Mouse (Mus musculus) heart, embryonic 16.5 days (tissue): ENCODE measurements around the gene Gramd2. TPM values are rescaled to one million over a fixed set of nuclear protein-coding genes. Genes with fewer than 3 reads are reported as not detected.
A peak's percentile ranks its signal among the peaks of the same experiment; 100 is the strongest.

ENCODE experiments used
- ATAC-seq: fragments of 200-750 bp; cut with Nextera tagmentation; replicated peaks from 2 replicates; pipeline ENCODE4 v1.8.0; 2017; ENCODE audit warnings: moderate number of reproducible peaks; ENCODE audit not compliant: insufficient read depth, low FRiP score; ENCODE audit errors: extremely low read depth
- H3K27ac ChIP-seq: fragments of 300-500 bp; sonication (generic); 2 replicates; pipeline ENCODE4 v1.5.1; 2014; ENCODE audit warnings: mild to moderate bottlenecking, low read length, control low read depth, moderate library complexity
- H3K27me3 ChIP-seq: fragments of 300-500 bp; sonication (generic); 2 replicates; pipeline ENCODE4 v1.6.1; 2014; ENCODE audit warnings: low read length, mixed read lengths; ENCODE audit not compliant: control insufficient read depth, insufficient read depth
- H3K36me3 ChIP-seq: fragments of 300-500 bp; sonication (generic); 2 replicates; pipeline ENCODE4 v1.6.1; 2014; ENCODE audit not compliant: control insufficient read depth, insufficient read depth
- H3K4me1 ChIP-seq: fragments of 300-500 bp; sonication (generic); 2 replicates; pipeline ENCODE4 v1.6.1; 2014; ENCODE audit warnings: low read length, mixed read lengths; ENCODE audit not compliant: control insufficient read depth, insufficient read depth
- H3K4me2 ChIP-seq: fragments of 300-500 bp; sonication (generic); 2 replicates; pipeline ENCODE4 v1.6.1; 2014; ENCODE audit warnings: low read depth, mild to moderate bottlenecking, control low read depth, low read length
- H3K4me3 ChIP-seq: fragments of 300-500 bp; sonication (generic); 2 replicates; pipeline ENCODE4 v1.5.1; 2014; ENCODE audit warnings: mild to moderate bottlenecking, control low read depth, low read length
- H3K9ac ChIP-seq: fragments of 300-500 bp; sonication (generic); 2 replicates; pipeline ENCODE4 v1.6.1; 2014; ENCODE audit warnings: low read length, control low read depth
- H3K9me3 ChIP-seq: fragments of 300-500 bp; sonication (generic); replicated peaks from 2 replicates; pipeline ENCODE4 v1.6.1; 2016; ENCODE audit warnings: low read length; ENCODE audit not compliant: control insufficient read depth
- WGBS: fragments of 180-500 bp; shearing (Covaris S2); extraction: QIAGEN DNeasy Blood & Tissue Kit; methylation state at CpG from one replicate; pipeline ENCODE4 v1.1.7; 2014; 5-methylcytosine and 5-hydroxymethylcytosine counted together
- polyA plus RNA-seq: library from polyadenylated mRNA; unstranded; fragments of >200 nt; fragmentation: Nextera tagmentation; extraction: Ambion mirVana; gene quantifications from 2 replicates; pipeline ENCODE4 v1.2.1, GENCODE M21; 2015

Gene Gramd2
- polyA plus RNA-seq, 1 experiment from 2014 or later, result 0.34 TPM

- Histone ChIP-seq H3K27me3 (no peaks in the 10 kb centered on the region), H3K36me3 (no peaks in the 10 kb centered on the region), H3K4me3 (no peak overlapping the region), H3K9me3 (peaks cover 3% of the 10 kb centered on the region; the same call in 1 of the 2 replicates), H3K4me1 (peaks cover 20% of the 10 kb centered on the region), H3K9ac (0 out of 2 replicates have a peak overlapping the region, but pooled peaks have one; percentile 20), H3K4me2 (peak overlapping the region; percentile 19; the same call in 1 of the 2 replicates), H3K27ac (peak overlapping the region; percentile 67)
- 37% methylated on average over 8 of the region's 8 CpGs for WGBS
- ATAC-seq, result peak; percentile 71
Observed at GRCm38 (mm10) chr9:59723791-59724442, 44.0 kb downstream of the Gramd2 start.

GRCm38 (mm10) chr9:59725515-59725914 lies 45.6 kb downstream of the Gramd2 start:
- no peaks in the 10 kb centered on the region for H3K36me3 ChIP-seq
- no peak overlapping the region for H3K27ac ChIP-seq
- H3K4me2 ChIP-seq, result no peak overlapping the region
- no peak overlapping the region for H3K4me3 ChIP-seq
- H3K9ac ChIP-seq, result no peak overlapping the region
- WGBS, result 68% methylated on average over 10 of the region's 10 CpGs
- H3K9me3 ChIP-seq, result no peaks in the 10 kb centered on the region
- no peaks in the 10 kb centered on the region for H3K27me3 ChIP-seq
- ATAC-seq, result no peak
- H3K4me1 ChIP-seq, result peaks cover 20% of the 10 kb centered on the region

- H3K27me3 ChIP-seq, result no peaks in the 10 kb centered on the region
- no peaks in the 10 kb centered on the region for H3K9me3 ChIP-seq
- H3K4me1 ChIP-seq, result peaks cover 20% of the 10 kb centered on the region
- no peak overlapping the region for H3K27ac ChIP-seq
- ATAC-seq, result no peak
- 71% methylated on average over 11 of the region's 11 CpGs for WGBS
- no peaks in the 10 kb centered on the region for H3K36me3 ChIP-seq
- H3K9ac ChIP-seq, result no peak overlapping the region
- no peak overlapping the region for H3K4me2 ChIP-seq
- H3K4me3 ChIP-seq, result no peak overlapping the region
Observed at GRCm38 (mm10) chr9:59727569-59728286, 47.8 kb downstream of the Gramd2 start.

- Histone ChIP-seq H3K27me3 (no peaks in the 10 kb centered on the region), H3K27ac (no peak overlapping the region), H3K36me3 (no peaks in the 10 kb centered on the region), H3K4me2 (no peak overlapping the region), H3K9ac (no peak overlapping the region), H3K9me3 (no peaks in the 10 kb centered on the region), H3K4me3 (no peak overlapping the region), H3K4me1 (peaks cover 18% of the 10 kb centered on the region)
- no peak for ATAC-seq
- WGBS, result 87% methylated on average over 5 of the region's 5 CpGs
Observed at GRCm38 (mm10) chr9:59731136-59731535, 51.2 kb downstream of the Gramd2 start.

- Histone ChIP-seq H3K9me3 (no peaks in the 10 kb centered on the region), H3K27me3 (no peaks in the 10 kb centered on the region), H3K27ac (no peak overlapping the region; the same call in 1 of the 2 replicates), H3K9ac (no peak overlapping the region), H3K4me3 (no peak overlapping the region), H3K36me3 (no peaks in the 10 kb centered on the region), H3K4me1 (peaks cover 23% of the 10 kb centered on the region), H3K4me2 (no peak overlapping the region)
- WGBS, result 47% methylated on average over 6 of the region's 6 CpGs
- ATAC-seq, result no peak; the same call in 1 of the 2 replicates
Observed at GRCm38 (mm10) chr9:59733075-59733474, 53.1 kb downstream of the Gramd2 start.

- ATAC-seq, result no peak; the same call in 1 of the 2 replicates
- Histone ChIP-seq H3K36me3 (no peaks in the 10 kb centered on the region), H3K4me3 (no peak overlapping the region), H3K9ac (no peak overlapping the region), H3K27me3 (no peaks in the 10 kb centered on the region), H3K4me2 (0 out of 2 replicates have a peak overlapping the region, but pooled peaks have one; percentile 1), H3K9me3 (no peaks in the 10 kb centered on the region), H3K4me1 (peaks cover 23% of the 10 kb centered on the region), H3K27ac (peak overlapping the region; percentile 38; the same call in 1 of the 2 replicates)
- WGBS, result 14% methylated on average over 4 of the region's 4 CpGs
Observed at GRCm38 (mm10) chr9:59735394-59735793, 55.5 kb downstream of the Gramd2 start.

- Histone ChIP-seq H3K9ac (no peak overlapping the region), H3K4me1 (peaks cover 13% of the 10 kb centered on the region), H3K27ac (no peak overlapping the region), H3K4me2 (no peak overlapping the region), H3K9me3 (no peaks in the 10 kb centered on the region), H3K4me3 (no peak overlapping the region), H3K36me3 (no peaks in the 10 kb centered on the region), H3K27me3 (no peaks in the 10 kb centered on the region)
- WGBS, result 75% methylated on average over 2 of the region's 2 CpGs
- ATAC-seq, result no peak
Observed at GRCm38 (mm10) chr9:59740593-59740992, 60.6 kb downstream of the Gramd2 start.

- H3K36me3 ChIP-seq, result no peaks in the 10 kb centered on the region
- no peak overlapping the region for H3K9ac ChIP-seq
- peaks cover 3% of the 10 kb centered on the region for H3K4me1 ChIP-seq
- no peaks in the 10 kb centered on the region for H3K9me3 ChIP-seq
- ATAC-seq, result no peak
- no peaks in the 10 kb centered on the region for H3K27me3 ChIP-seq
- WGBS, result 90% methylated on average over 3 of the region's 3 CpGs
- H3K27ac ChIP-seq, result no peak overlapping the region
- no peak overlapping the region for H3K4me3 ChIP-seq
- H3K4me2 ChIP-seq, result no peak overlapping the region
Observed at GRCm38 (mm10) chr9:59743903-59744302, 64.0 kb downstream of the Gramd2 start.

GRCm38 (mm10) chr9:59748387-59748786 lies 68.4 kb downstream of the Gramd2 start:
- ATAC-seq, result no peak
- Histone ChIP-seq H3K9ac (no peak overlapping the region), H3K27me3 (no peaks in the 10 kb centered on the region), H3K36me3 (no peaks in the 10 kb centered on the region), H3K9me3 (no peaks in the 10 kb centered on the region), H3K4me1 (peaks cover 16% of the 10 kb centered on the region), H3K27ac (no peak overlapping the region), H3K4me3 (no peak overlapping the region), H3K4me2 (no peak overlapping the region)
- 68% methylated on average over 2 of the region's 2 CpGs for WGBS
